In genomic region chr4:99670203-99670851, GRCm38 (mm10) we compare ENCODE assay signal across 30 mouse cellular contexts. TPM values are rescaled to one million over a fixed set of nuclear protein-coding genes. Genes with fewer than 3 reads are reported as not detected.
DNase-seq lines count a peak whose midpoint lies in the region; ATAC-seq and TF ChIP-seq lines count a peak whose summit lies in the region.
"Had no signal": no experiment of that assay in that cellular context is flagged by ENCODE, and none has a peak within 500 bp of the region (broad histone marks: within the 10 kb centered on the region; RNA-seq: fewer than 3 reads in every experiment).

No protein-coding gene starts in this region.

- H3K36me3 ChIP-seq in lung, embryonic 16.5 days (ENCODE audit: control insufficient read depth, insufficient read depth, low read length) = no peaks in the 10 kb centered on the region
- H3K36me3 ChIP-seq in intestine, postnatal 0 days (ENCODE audit: control insufficient read depth, insufficient read depth) = no peaks in the 10 kb centered on the region
- no peaks in the 10 kb centered on the region for H3K36me3 ChIP-seq in midbrain, embryonic 15.5 days (replicated peaks)
- H3K36me3 ChIP-seq: embryonic facial prominence, embryonic 12.5 days; embryonic facial prominence, embryonic 15.5 days; G1E; hindbrain, embryonic 12.5 days; hindbrain, embryonic 15.5 days had no signal

- no peak overlapping the region for H3K27ac ChIP-seq in lung, embryonic 16.5 days (ENCODE audit: low read length)
- no peak overlapping the region for H3K27ac ChIP-seq in intestine, postnatal 0 days (ENCODE audit: low read depth, low read length)
- H3K27ac ChIP-seq in midbrain, embryonic 15.5 days = no peak overlapping the region
- H3K27ac ChIP-seq: embryonic facial prominence, embryonic 12.5 days; embryonic facial prominence, embryonic 15.5 days; gastrocnemius, adult 2 months; hindbrain, embryonic 12.5 days; hindbrain, embryonic 15.5 days had no signal

- H3K27me3 ChIP-seq in lung, embryonic 16.5 days (ENCODE audit: control insufficient read depth, insufficient read depth, low read depth, low read length) = peaks cover 1% of the 10 kb centered on the region; the same call in 1 of the 2 replicates
- H3K27me3 ChIP-seq in intestine, postnatal 0 days (replicated peaks; ENCODE audit: control insufficient read depth, insufficient read depth, low read length) = peaks cover 3% of the 10 kb centered on the region; the same call in 1 of the 2 replicates
- peaks cover 12% of the 10 kb centered on the region for H3K27me3 ChIP-seq in midbrain, embryonic 15.5 days (replicated peaks)
- H3K27me3 ChIP-seq: CH12.LX, Patski had no signal

- no peak for DNase-seq in lung, postnatal 10 days
- peak; percentile 95 for DNase-seq in ES-CJ7 (ENCODE audit: low read depth, low spot score)
- DNase-seq in ZHBTc4 (ENCODE audit: low read depth, low spot score) = peak; percentile 94
- no peak for DNase-seq in adrenal gland, adult 8-10 months
- DNase-seq: adrenal gland, postnatal 10 days; adrenal gland, postnatal 36 days; B cell, adult 2 months; cerebellum, adult 18-20 months; cerebellum, adult 9-11 months; cerebellum, postnatal 25 days; forebrain, postnatal 0 days; gastrocnemius, adult 2 months; gastrocnemius, postnatal 14 days; heart, adult 11 months had no signal

- WGBS in lung, embryonic 16.5 days = 69% methylated on average over 7 of the region's 7 CpGs
- 46% methylated on average over 7 of the region's 7 CpGs for WGBS in intestine, postnatal 0 days
- whole genome bisulfite sequencing in midbrain, embryonic 15.5 days = 93% methylated on average over 7 of the region's 7 CpGs

- peak; percentile 65; the same call in 1 of the 2 replicates for ATAC-seq in lung, embryonic 16.5 days (ENCODE audit: low read depth)
- ATAC-seq in intestine, postnatal 0 days = peak; percentile 49
- ATAC-seq in midbrain, embryonic 15.5 days (replicated peaks) = no peak
- ATAC-seq: activated CD4-positive, CD25-positive, alpha-beta regulatory T cell, adult 4 months; forebrain, embryonic 14.5 days; forebrain, postnatal 0 days; Patski had no signal

- H3K4me2 ChIP-seq in lung, embryonic 16.5 days (ENCODE audit: low read depth, low read length) = no peak overlapping the region
- H3K4me2 ChIP-seq in intestine, postnatal 0 days (replicated peaks; ENCODE audit: low read depth) = no peak overlapping the region
- H3K4me2 ChIP-seq in midbrain, embryonic 15.5 days = no peak overlapping the region
- H3K4me2 ChIP-seq: embryonic facial prominence, embryonic 12.5 days; embryonic facial prominence, embryonic 15.5 days; heart, embryonic 11.5 days; hindbrain, embryonic 12.5 days; hindbrain, embryonic 15.5 days had no signal

- H3K9ac ChIP-seq in lung, embryonic 16.5 days (ENCODE audit: low read length) = no peak overlapping the region
- no peak overlapping the region for H3K9ac ChIP-seq in intestine, postnatal 0 days (ENCODE audit: low read depth, low read length)
- no peak overlapping the region for H3K9ac ChIP-seq in midbrain, embryonic 15.5 days
- H3K9ac ChIP-seq: embryonic facial prominence, embryonic 12.5 days; embryonic facial prominence, embryonic 15.5 days; forebrain, postnatal 0 days; hindbrain, embryonic 12.5 days; hindbrain, embryonic 15.5 days had no signal

- no peak overlapping the region for H3K4me3 ChIP-seq in lung, embryonic 16.5 days (ENCODE audit: low read length)
- H3K4me3 ChIP-seq in intestine, postnatal 0 days (ENCODE audit: low read depth, low read length) = no peak overlapping the region
- H3K4me3 ChIP-seq in midbrain, embryonic 15.5 days = no peak overlapping the region
- H3K4me3 ChIP-seq: embryonic facial prominence, embryonic 12.5 days; embryonic facial prominence, embryonic 15.5 days; gastrocnemius, adult 2 months; hindbrain, embryonic 12.5 days; hindbrain, embryonic 15.5 days had no signal

- TF ChIP-seq CTCF in intestine, postnatal 0 days (IDR thresholded peaks at IDR 0.05; ENCODE audit: low read depth) = no peak

- no peaks in the 10 kb centered on the region for H3K9me3 ChIP-seq in lung, embryonic 16.5 days (ENCODE audit: control insufficient read depth, low read length)
- H3K9me3 ChIP-seq in intestine, postnatal 0 days (ENCODE audit: control insufficient read depth) = 0 out of 2 replicates have a peak, but pooled peaks cover 3% of the 10 kb centered on the region
- H3K9me3 ChIP-seq in midbrain, embryonic 15.5 days = 0 out of 2 replicates have a peak, but pooled peaks cover 2% of the 10 kb centered on the region
- H3K9me3 ChIP-seq: embryonic facial prominence, embryonic 12.5 days; embryonic facial prominence, embryonic 15.5 days; G1E; hindbrain, embryonic 12.5 days; hindbrain, embryonic 15.5 days had no signal

- H3K4me1 ChIP-seq in lung, embryonic 16.5 days (replicated peaks; ENCODE audit: control insufficient read depth, insufficient read depth, low read length) = no peaks in the 10 kb centered on the region
- no peaks in the 10 kb centered on the region for H3K4me1 ChIP-seq in intestine, postnatal 0 days (replicated peaks; ENCODE audit: control insufficient read depth, insufficient read depth, low read length)
- no peaks in the 10 kb centered on the region for H3K4me1 ChIP-seq in midbrain, embryonic 15.5 days
- H3K4me1 ChIP-seq: embryonic facial prominence, embryonic 12.5 days; embryonic facial prominence, embryonic 15.5 days; hindbrain, embryonic 12.5 days; hindbrain, embryonic 15.5 days had no signal

RNA-seq across cellular contexts. Expression of gene Foxd3, which starts 14.2 kb away (rescaled TPM):
- polyA plus RNA-seq in lung, embryonic 16.5 days (2015; fragmentation: Nextera tagmentation; extraction: Ambion mirVana) = 0.13 TPM in 1 of 2 replicates, not detected in the other
- polyA plus RNA-seq in intestine, postnatal 0 days (2015; fragmentation: Nextera tagmentation; extraction: Ambion mirVana) = 0.34 and 0.42 TPM in 2 replicates
- under 1 TPM; 0.21 to 0.86 (median 0.60) TPM for total RNA-seq in adrenal gland, adult 8-10 months (2022)
- 0.14 TPM in 1 of 2 replicates, not detected in the other for polyA plus RNA-seq in midbrain, embryonic 15.5 days (2015; fragmentation: Nextera tagmentation; extraction: Ambion mirVana)
- total RNA-seq: CH12.LX; common myeloid progenitor, adult 5-6 weeks; G1E had no signal
- polyA plus RNA-seq: activated CD4-positive, CD25-positive, alpha-beta regulatory T cell, adult 4 months; forebrain, embryonic 14.5 days; G1E; heart, embryonic 14.5 days; heart, postnatal 0 days; Patski had no signal

RNA-seq across cellular contexts. Expression of gene Alg6, which starts 45.1 kb away (rescaled TPM):
- polyA plus RNA-seq in lung, embryonic 16.5 days (2015; fragmentation: Nextera tagmentation; extraction: Ambion mirVana) = 20.1 and 21.2 TPM in 2 replicates
- 8.0 and 8.1 TPM in 2 replicates for polyA plus RNA-seq in intestine, postnatal 0 days (2015; fragmentation: Nextera tagmentation; extraction: Ambion mirVana)
- 10 to 100 TPM in 3 of 4 experiments, 1 to 10 TPM in 1; 7.4 to 16.7 (median 11.8) TPM for total RNA-seq in adrenal gland, adult 8-10 months (2022)
- 10.3 and 12.5 TPM in 2 replicates for polyA plus RNA-seq in midbrain, embryonic 15.5 days (2015; fragmentation: Nextera tagmentation; extraction: Ambion mirVana)

Comparison
In these comparisons a context has a peak if more than half of its experiments do, and no peak if none do; other contexts are left out.
1. DNase-seq: peak in ES-CJ7 (single experiment) and ZHBTc4 (single experiment); none in lung, postnatal 10 days (single experiment) and adrenal gland, adult 8-10 months (single experiment).